Mouse (Mus musculus): Measurements from ENCODE around the gene Clstn3.
"Not testable (repeated sequence)": the region's sequence is repeated elsewhere in the genome, so short reads cannot be mapped to it uniquely, and the experiment has no call there.

Gene Clstn3

GRCm38 (mm10) chr6:124449668-124450383, 14.8 kb downstream of the Clstn3 start:
- DNase-seq (ENCODE audit: low read depth in 2 of 2, low spot score in 2 of 2), result no peak

GRCm38 (mm10) chr6:124448959-124449667, 15.5 kb downstream of the Clstn3 start:
- DNase-seq (ENCODE audit: low read depth in 2 of 2, low spot score in 2 of 2), result no peak

DNA sequence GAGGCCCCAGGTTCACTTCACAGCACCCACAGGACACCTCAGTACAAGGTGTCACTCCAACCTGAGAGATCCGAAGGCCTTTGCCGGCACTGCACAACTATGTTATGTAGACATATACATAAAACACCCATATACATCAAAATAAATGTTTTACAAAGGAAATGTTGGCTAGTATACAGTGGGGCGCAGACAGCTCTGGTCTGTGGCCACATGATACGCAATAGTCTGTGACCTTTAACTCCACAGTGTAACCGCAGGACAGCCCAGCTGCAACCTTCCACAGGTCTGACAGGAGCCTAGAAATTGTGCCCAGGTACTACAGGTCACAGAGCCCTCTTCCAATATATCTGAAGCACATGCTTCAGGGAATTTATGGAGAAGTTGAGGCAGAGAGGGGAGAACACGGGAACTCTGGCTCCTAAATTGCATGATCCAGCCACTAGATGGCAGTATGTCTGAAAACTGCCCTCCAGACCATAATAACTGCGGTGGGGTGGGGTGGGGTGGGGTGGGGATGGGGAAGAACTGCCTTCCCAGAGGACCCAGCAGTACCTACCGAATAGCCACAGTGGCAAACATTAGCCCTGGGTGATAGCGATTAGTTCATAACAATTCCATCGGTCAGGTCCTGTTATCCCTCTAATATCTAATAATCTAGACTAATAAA, 16.3 kb downstream of the Clstn3 start:
- no peak for DNase-seq (ENCODE audit: low read depth in 2 of 2, low spot score in 2 of 2)

DNA sequence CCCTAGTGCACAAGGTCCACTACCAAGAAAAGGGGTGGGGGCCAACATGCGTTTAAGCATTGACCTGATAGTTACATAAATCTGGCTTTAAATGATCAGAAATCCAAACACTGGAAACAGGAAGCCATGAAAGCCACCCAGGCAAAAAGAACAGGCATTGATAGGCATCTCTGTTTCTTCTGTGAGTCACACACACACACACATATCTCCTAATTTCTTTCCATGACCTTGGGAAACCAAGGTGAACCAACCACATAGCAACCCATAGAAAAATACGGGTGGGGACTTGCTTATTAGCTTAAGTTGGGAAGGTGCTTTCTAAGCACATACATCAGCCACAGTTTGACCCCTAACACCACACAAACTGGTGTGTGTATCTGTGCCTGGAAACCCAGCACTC, 17.2 kb downstream of the Clstn3 start:
- DNase-seq (ENCODE audit: low read depth in 2 of 2, low spot score in 2 of 2), result no peak

DNA sequence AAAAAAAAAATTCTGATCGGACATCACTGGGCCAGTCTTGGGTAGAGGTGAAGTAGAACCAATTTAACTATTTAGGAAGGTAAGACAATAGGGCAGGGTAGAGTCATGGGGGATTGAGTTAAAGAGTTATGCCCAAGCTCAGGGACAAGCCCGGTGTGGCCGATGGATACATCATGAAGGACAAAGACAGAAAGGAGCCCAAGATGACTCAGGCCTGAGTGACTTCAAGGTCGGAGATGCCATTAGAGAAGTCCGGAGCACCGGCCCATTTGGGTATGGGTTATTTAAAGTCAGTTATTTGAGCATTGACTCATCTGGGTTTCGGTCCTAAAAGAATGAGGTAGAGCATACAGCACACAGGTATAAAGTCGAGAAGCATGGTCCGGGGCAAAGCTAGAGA, 18.1 kb downstream of the Clstn3 start:
- DNase-seq (ENCODE audit: low read depth in 2 of 2, low spot score in 2 of 2), result no peak

GRCm38 (mm10) chr6:124446024-124446423, 18.6 kb downstream of the Clstn3 start:
- DNase-seq (ENCODE audit: low read depth in 2 of 2, low spot score in 2 of 2), result no peak

- no peak for DNase-seq (ENCODE audit: low read depth in 2 of 2, low spot score in 2 of 2)
Observed at GRCm38 (mm10) chr6:124443338-124443737, 21.3 kb downstream of the Clstn3 start.

- DNase-seq (ENCODE audit: low read depth in 2 of 2, low spot score in 2 of 2), result no peak
Observed at GRCm38 (mm10) chr6:124436245-124436644, 28.3 kb downstream of the Clstn3 start.

GRCm38 (mm10) chr6:124435173-124435572, 29.4 kb downstream of the Clstn3 start:
- no peak for DNase-seq (ENCODE audit: low read depth in 2 of 2, low spot score in 2 of 2)

DNA sequence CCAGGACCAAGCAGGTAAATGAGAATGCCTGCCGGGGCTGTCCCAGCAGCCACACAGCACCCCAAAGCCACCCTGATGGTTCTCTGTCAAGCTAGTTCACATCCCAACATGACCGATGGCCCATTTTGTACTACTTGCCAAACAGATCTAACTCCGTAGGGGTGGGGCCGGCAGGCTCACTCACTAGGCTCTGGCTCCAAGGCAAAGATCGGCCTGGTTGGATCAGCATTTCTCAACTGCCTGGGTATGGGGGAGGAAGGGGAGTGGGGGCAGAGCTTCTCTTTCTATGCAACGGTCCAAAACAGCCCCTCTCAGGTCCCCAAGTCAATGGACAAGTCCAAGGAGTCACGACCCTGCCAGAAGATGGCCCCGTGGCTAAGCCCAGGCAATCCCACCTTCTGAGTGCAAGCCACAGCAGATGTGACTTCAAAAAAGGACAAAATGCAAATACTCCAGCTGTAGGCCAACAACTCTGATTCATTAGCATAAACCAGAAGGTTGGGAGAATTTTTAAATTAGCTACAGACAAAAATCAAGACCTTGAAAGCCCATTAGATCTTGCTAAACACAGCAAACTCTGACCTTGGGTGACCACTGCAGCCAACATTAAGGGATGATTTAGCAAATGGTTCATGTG, 30.8 kb downstream of the Clstn3 start:
- no peak for DNase-seq (ENCODE audit: low read depth in 2 of 2, low spot score in 2 of 2)

DNA sequence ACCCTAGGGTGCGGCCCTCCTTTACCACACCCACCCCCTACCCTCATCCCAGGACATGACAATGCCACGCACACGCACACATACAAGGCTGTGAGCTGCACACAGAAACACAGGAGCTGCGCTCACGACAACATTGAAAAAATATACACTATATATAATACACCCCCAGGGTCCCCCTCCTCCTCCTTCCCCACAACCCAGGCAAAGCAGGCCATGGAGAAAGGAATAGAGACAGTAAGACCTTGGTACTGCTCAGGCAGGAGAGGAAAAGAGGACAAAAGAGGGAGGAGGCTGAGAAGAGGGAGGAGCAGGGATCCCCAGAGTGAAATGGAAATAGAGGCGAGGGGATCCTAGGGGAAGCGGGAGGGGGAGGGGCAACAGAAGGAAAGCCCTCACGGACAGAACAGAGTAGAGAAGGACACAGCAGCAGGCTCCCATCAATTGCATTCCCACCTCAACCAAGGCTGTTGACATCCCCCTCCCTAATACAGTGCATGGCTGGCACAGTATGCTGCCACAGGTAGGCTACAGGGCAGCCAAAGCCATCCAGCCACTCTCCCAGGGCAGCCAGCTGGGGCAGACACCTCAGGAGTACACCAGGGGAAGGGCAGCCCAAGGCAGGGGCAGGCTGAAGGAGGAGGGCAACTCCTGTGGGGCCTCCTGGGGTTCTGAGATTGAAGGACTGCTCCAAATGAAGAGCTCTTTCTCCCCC, 33.7 kb downstream of the Clstn3 start:
- no peak for DNase-seq (ENCODE audit: low read depth in 2 of 2, low spot score in 2 of 2)

GRCm38 (mm10) chr6:124430379-124430778, 34.2 kb downstream of the Clstn3 start:
- DNase-seq (ENCODE audit: low read depth in 2 of 2, low spot score in 2 of 2), result no peak

GRCm38 (mm10) chr6:124427791-124428576, 36.6 kb downstream of the Clstn3 start:
- DNase-seq (ENCODE audit: low read depth in 2 of 2, low spot score in 2 of 2), result no peak

DNA sequence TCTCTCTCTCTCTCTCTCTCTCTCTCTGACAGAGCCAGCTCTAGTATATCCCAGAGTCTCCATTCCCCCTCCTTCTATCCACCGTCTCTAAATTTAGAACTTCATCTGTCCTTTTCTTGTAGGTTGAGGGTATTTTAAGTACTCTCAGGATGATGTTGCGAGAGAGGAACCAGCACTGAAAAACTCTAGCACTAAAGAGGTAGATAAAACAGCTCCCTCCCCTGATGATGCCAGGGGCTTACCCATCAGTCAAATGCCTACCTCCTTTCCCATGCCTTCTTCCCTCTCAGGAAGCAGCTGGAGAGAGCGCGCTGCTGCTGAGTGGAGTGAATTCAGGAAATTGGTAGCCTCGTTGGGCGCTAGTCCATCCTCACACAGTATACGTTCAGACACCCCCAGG, 37.3 kb downstream of the Clstn3 start:
- no peak for DNase-seq (ENCODE audit: low read depth in 2 of 2, low spot score in 2 of 2)

- no peak for DNase-seq (ENCODE audit: low read depth in 2 of 2, low spot score in 2 of 2)
Observed at GRCm38 (mm10) chr6:124426604-124427003, 38.0 kb downstream of the Clstn3 start.

- no peak for DNase-seq (ENCODE audit: low read depth in 2 of 2, low spot score in 2 of 2)
Observed at GRCm38 (mm10) chr6:124425523-124425922, 39.1 kb downstream of the Clstn3 start.

GRCm38 (mm10) chr6:124425042-124425441, 39.6 kb downstream of the Clstn3 start:
- not testable (repeated sequence) for DNase-seq (ENCODE audit: low read depth in 2 of 2, low spot score in 2 of 2)

DNA sequence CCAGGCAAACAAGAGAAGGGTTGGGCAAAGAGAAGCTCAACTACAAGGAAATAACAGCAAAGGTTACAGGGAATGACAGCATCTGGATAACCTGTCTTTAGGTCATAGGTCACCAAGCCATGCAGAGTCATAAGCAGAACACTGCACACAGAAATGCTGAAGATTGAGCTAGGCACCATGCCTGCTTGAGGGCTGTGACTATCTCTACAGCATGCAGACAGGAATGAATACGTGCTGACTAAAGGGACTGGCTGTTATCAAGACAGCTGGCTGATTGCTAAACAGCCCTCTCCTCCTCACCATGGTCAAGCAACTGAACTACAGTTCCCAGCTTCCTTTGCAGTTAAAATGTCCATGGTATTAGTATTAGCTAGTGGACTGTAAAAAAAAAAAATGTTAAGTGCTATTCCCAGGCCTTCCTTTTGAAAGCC, 40.5 kb downstream of the Clstn3 start:
- no peak for DNase-seq (ENCODE audit: low read depth in 2 of 2, low spot score in 2 of 2)

- no peak for DNase-seq (ENCODE audit: low read depth in 2 of 2, low spot score in 2 of 2)
Observed at GRCm38 (mm10) chr6:124418686-124419085, 45.9 kb downstream of the Clstn3 start.

Data from CD8-positive naive resting alpha-beta T cell, adult 2 months (primary cell).